Mouse (Mus musculus): ENCODE measurements around the gene Rnf20. TPM values are rescaled to one million over a fixed set of nuclear protein-coding genes. Genes with fewer than 3 reads are reported as not detected.

Rnf20 gene
- 10 to 100 TPM; 32.3 to 32.6 TPM for total RNA-seq (2021)
- long read RNA-seq, experiment 1, full-length matches to known transcripts: 18 of 24 reads
- long read RNA-seq, experiment 1, partial matches to known transcripts: 2 of 24 reads
- long read RNA-seq, experiment 1, other reads (novel, unspliced or antisense): 4 of 24 reads
- long read RNA-seq, experiment 2, full-length matches to known transcripts: 19 of 24 reads
- long read RNA-seq, experiment 2, partial matches to known transcripts: 1 of 24 reads
- long read RNA-seq, experiment 2, other reads (novel, unspliced or antisense): 4 of 24 reads

DNA sequence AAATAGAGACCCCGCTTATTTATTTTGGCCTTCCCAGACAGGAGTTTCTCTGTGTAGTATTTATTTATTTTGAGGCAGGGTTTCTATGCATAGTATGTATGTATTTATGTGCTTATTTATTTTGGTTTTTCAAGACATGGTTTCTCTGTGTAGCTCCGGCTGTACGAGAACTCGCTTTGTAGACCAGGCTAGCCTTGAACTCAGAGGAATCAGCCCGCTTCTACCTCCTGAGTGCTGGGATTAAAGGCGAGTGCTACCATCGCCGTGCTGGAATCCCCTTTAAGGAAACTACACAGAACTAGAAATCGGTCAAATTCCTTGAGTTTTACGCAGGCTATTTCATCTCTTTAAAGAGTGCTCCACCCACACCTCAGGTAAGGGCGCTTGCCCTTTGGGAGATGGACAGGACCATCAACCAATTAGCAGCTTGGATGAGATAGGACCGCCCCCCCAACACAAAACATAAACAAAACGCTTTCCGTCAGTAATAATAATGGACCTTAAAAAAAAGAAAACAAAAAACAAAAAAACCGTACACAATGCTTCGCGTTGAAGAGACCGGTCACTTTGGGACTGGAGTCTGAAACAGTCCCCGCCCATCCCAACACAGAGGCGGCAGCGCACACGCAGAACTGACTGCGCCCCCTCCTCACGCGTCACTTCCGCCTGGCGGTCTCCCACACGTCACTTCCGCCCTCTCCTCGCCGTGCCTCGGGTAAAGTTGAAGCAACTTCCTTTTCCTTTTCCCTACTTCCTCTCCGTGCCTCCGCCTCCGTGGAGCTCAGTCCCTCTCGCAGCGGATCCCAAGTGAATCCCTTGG, at the start of gene Rnf20:
Rnf20 (plus strand) TSS at position 688 of the 820 bp plus-strand sequence.
- H3K27ac ChIP-seq: peak within 1 kb of the TSS; percentile 90
- no peak for TF ChIP-seq CTCF (IDR thresholded peaks at IDR 0.05)
- intact Hi-C loops (cut with DNase I): loop anchor here (2.0 kb wide), 1 partner anchor 111 kb away; the partner anchor contains the start of genes Mrpl50 and Zfp189

DNA sequence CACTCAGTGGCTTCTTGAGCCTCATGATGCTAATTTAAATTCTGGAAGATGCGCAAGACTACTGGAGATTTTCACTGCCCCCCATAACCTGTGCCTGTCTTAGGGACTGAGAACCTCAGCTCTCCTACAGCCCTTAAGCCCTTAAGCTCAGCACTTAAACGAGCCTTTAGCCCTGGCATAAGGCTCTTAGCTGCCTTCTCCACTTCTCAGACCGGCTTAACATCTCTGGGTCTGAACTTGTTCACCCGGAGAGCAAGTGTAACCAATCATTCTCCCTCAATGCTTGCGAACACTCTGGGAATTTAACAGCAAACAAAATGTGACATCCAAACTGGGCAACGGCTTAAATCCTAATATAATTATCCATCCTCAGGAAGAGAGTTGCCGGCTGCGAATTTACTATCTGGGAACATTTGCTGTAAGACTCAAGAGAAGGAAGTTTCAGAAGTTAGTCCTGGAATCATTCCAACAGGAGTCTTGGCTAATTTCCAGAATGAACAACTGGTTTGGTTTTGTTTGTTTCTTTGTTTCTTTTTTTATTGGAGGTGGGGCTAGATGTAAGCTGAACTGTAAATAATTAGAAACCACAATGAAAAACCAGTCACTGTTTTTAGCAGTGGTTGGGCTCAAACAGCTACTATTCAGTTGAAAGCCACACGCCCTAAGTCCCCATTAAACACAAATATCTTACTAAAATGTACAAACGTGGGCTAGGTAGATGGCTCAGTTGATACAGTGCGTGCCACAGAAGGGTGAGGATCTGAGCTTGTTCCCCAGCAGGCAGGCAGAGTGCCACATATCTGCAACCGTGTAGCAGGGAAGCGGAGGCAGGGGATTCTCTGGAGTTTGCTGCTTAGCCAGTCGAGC, 47.6 kb upstream of the Rnf20 start:
- intact Hi-C loops (cut with DNase I): no loop called here
- Histone ChIP-seq H3K27ac (peak overlapping the region; percentile 85), H3K4me3 (peak overlapping the region; percentile 2; the same call in 1 of the 2 replicates)
- DNase-seq: no peak
- TF ChIP-seq CTCF (IDR thresholded peaks at IDR 0.05): no peak

More for the DNA sequence above, at the start of gene Rnf20:
- H3K4me3 ChIP-seq: peak within 1 kb of the TSS; percentile 98
- DNase-seq: peak; percentile 97

DNA sequence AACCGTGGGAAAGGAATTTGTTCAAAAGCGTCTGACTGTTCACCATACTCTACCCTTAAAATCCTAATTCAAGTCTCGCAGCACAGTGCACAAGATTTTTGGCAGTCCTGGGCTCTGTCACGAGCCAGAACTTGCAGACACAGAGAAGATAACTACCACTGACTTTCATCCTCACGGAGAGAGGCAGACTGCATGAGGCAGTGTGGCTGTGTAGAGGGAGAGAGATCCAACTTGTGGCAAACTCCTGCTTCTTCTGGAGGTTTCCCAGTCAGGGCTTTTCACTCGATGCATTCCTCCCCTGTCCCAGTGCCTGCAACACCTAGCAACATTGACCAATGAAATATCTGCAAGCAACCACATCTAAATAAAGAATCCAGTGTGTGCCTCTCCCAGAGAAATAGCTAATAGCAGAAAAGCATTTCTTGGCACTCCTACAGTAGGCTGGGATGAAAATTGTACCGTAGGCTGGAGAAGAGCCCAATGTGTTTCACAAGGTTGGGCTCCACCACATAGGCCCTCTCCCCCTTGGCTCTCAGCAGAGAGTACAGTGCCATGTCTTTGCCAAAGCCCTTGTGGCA, 46.2 kb upstream of the Rnf20 start:
- no peak for TF ChIP-seq CTCF (IDR thresholded peaks at IDR 0.05)
- DNase-seq: peak; percentile 39
- Histone ChIP-seq H3K27ac (peak overlapping the region; percentile 85), H3K4me3 (peak overlapping the region; percentile 61)
- intact Hi-C loops (cut with DNase I): no loop called here

DNA sequence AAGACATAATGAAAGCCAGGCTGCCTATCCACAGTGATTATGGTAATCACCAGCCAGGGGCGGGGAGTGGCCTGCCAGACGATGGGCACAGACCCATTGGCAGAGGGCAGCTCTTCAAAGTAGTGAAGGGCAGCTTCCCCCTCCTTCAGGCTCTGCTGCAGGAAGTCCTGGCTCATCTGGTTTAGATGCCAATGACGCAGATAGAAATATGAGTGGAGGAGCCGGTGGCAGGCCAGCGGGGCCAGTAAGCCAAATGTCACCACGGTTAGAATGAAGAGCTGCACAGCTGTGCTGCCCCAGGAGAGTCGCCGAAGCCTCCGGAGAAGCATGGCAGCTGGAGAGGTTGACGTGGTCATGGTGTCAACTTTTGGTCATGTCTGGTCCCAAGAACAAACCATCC, 45.0 kb upstream of the Rnf20 start:
- intact Hi-C loops (cut with DNase I): no loop called here

DNA sequence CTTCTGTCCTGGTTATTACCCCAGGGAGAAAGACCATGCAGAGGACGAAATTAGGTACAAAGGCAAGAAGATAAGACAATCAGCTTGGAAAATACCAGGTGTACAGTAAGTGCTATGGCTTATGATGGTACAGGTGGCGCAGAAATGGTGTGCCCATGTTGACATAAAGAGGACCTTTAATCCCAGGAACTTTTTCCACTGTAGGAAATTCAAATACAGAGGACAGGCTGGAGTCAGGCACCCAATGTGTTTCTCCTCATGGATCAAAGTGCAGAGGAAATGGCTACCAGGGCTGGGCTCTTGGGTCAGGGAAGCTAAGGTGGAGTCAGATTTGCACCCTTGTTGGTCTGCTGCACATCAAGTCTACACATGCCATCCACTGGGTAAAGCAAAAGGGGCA, 41.7 kb upstream of the Rnf20 start:
- DNase-seq: no peak
- no peak for TF ChIP-seq CTCF (IDR thresholded peaks at IDR 0.05)
- H3K4me3 ChIP-seq: no peak overlapping the region
- H3K27ac ChIP-seq: no peak overlapping the region
- intact Hi-C loops (cut with DNase I): no loop called here

More for the DNA sequence above, 45.0 kb upstream of the Rnf20 start:
- TF ChIP-seq CTCF (IDR thresholded peaks at IDR 0.05): no peak
- peak overlapping the region; percentile 85 for H3K27ac ChIP-seq
- H3K4me3 ChIP-seq: peak overlapping the region; percentile 61
- peak; percentile 89 for DNase-seq

DNA sequence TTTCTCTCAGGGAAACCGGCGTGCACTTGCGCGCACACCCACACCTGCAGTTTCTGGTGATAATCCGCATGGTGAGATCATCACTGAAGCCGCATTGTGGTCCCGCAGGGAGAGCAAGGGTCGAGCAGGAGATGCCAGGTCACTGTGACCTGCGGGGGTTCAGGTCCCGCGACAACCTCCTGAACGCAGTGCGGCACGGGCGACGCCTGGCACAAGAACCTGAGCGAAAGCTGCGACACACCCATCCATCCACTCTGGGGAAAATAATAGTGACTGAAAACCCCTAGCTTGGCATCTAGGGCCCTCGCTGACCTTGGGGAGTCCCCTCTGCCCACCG, 35.0 kb upstream of the Rnf20 start:
- intact Hi-C loops (cut with DNase I): no loop called here
- H3K4me3 ChIP-seq: peak overlapping the region; percentile 97
- peak overlapping the region; percentile 96 for H3K27ac ChIP-seq
- TF ChIP-seq CTCF (IDR thresholded peaks at IDR 0.05): no peak
- no peak for DNase-seq

DNA sequence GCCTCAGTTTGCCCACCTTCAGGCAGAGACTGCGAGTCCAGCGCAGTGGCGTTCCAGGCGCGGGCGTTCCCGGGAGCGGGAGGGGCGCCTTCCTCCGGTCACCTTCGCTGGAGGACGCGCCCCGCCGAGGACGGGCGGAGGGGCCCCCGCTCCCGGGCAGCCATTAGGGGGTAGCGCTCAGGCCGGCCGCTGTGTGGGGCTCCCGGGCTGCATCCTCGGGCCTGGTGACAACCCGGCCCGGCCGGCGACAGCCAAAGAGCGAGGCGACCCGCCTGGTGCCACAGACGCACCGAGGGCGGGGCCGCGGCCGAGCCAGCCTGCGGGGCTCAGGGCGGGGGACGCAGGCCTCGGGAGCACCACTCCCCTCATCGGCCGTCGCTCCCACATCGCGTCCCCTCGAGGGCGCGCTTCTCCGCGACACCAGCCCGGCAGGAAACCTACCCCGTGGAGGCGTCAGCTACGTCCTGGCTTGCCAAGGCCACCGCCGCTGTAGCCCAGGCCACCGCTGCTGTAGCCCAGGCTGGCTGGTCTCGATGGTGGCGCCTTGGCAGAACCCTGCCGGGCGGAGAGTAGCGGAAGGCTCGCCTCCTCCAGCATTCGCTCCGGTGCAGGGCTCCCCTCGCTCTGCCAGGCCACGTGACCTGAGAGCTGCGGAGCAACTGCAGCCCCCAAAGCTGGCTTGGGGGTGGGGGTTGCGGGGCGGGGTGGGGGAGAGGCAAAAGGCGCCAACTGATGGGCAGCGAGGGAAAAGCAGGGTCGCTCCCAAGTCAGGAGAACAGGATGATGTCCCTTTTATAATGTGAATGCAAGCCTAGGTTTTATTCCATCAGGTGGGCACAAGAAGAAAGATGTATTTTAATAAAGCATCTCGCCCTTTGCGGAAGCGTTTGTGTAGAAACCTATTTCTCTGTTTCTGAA, 34.4 kb upstream of the Rnf20 start, which contains the start of gene Tmem246:
Tmem246 (minus strand) TSS at position 694 of the 918 bp plus-strand sequence.
- Histone ChIP-seq H3K4me3 (peak within 1 kb of the TSS; percentile 97), H3K27ac (peak within 1 kb of the TSS; percentile 96)
- intact Hi-C loops (cut with DNase I): loop anchor here (2.0 kb wide), 1 partner anchor 31 kb away; no protein-coding TSS in a partner anchor
- DNase-seq: peak; percentile 88
- TF ChIP-seq CTCF (IDR thresholded peaks at IDR 0.05): no peak

DNA sequence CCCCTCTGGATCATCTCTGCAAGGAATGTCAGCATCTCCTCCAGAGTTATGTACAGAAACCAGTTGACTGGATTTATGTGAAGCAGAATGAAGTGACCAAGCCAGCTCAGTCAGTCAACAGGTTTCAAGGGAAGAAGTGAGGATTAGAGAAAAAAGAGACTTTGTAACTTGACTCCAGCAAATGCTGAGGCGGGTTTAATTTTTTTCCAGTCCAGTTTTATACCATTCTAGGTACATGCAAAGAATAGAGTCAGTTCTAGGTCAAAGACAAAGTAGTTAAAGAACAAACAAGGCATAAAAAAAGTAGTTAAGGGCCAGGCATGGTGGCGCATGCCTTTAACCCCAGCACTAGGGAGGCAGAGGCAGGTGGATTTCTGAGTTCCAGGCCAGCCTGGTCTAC, 28.6 kb upstream of the Rnf20 start:
- H3K27ac ChIP-seq: no peak overlapping the region
- intact Hi-C loops (cut with DNase I): no loop called here
- H3K4me3 ChIP-seq: no peak overlapping the region
- no peak for TF ChIP-seq CTCF (IDR thresholded peaks at IDR 0.05)
- DNase-seq: no peak

DNA sequence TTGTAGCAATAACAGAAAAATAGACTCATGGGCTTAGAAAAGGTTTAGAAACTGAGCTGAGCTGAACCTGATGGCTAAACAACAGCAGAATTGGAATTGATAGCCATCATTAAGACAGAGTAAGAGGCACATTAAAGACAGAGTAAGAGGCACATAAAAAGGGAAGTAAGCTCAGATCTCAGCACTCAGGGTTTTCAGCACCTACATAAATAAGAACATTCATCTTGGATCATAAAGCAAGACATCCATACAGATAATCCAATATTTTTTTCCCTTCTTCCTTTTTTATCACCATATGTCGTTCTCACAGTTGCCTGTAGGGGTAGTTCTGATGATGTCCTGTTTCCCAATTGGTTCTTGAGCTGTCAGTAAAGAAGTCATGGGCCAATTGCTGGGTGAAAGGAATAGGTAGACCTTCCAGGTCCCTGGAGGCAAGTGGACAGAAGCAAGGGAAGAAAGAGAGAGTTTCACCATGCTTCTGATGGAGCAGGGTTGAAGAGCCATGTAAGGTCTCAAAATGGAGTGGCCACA, 27.7 kb upstream of the Rnf20 start:
- intact Hi-C loops (cut with DNase I): no loop called here
- TF ChIP-seq CTCF (IDR thresholded peaks at IDR 0.05): no peak
- H3K27ac ChIP-seq: no peak overlapping the region
- no peak overlapping the region for H3K4me3 ChIP-seq
- no peak for DNase-seq

DNA sequence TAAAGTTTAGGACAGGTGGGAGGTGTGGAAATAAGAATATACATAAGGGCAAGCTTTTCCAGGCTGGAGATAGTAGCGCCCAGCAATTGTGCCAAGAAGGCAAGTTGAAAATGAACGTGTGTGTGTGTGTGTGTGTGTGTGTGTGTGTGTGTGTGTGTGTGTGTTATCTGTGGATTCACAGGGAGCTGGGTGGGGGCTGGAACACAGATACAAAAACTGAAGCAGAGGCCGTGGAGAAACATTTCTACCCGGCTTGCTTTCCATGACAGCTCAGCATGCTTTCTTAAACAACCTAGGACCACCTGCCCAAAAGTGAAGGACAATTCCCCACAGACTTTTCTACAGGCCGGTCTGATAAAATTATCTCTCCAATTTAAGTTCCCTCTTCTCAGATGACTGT, 27.2 kb upstream of the Rnf20 start:
- no peak overlapping the region for H3K4me3 ChIP-seq
- DNase-seq: no peak
- TF ChIP-seq CTCF (IDR thresholded peaks at IDR 0.05): no peak
- no peak overlapping the region for H3K27ac ChIP-seq
- intact Hi-C loops (cut with DNase I): no loop called here

DNA sequence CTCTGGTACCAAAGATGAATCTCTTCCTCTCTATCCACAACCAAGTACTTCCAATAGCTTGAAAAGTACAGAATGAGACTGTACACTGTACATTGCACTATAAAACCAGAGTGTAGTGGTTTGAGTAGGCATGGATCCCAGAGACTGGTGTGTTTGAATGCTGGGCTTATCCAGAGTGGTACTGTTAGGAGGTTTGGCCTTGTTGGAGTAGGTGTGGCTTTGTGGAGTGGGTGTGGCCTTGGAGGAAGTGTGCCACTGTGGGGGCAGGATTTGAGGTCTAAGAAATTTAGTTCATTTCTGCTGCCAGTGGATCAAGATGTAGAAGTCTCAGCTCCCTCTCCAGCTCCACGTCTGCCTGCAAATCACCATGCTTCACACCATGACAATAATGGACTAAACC, 26.3 kb upstream of the Rnf20 start:
- no peak overlapping the region for H3K4me3 ChIP-seq
- intact Hi-C loops (cut with DNase I): no loop called here
- no peak for DNase-seq
- H3K27ac ChIP-seq: no peak overlapping the region
- TF ChIP-seq CTCF (IDR thresholded peaks at IDR 0.05): no peak
